Mouse (Mus musculus): Measurements from ENCODE around the gene Lrig1. TPM values are rescaled to one million over a fixed set of nuclear protein-coding genes. Genes with fewer than 3 reads are reported as not detected.

Lrig1 gene
- polyA plus RNA-seq, 1 experiment = 3.0 TPM

DNA sequence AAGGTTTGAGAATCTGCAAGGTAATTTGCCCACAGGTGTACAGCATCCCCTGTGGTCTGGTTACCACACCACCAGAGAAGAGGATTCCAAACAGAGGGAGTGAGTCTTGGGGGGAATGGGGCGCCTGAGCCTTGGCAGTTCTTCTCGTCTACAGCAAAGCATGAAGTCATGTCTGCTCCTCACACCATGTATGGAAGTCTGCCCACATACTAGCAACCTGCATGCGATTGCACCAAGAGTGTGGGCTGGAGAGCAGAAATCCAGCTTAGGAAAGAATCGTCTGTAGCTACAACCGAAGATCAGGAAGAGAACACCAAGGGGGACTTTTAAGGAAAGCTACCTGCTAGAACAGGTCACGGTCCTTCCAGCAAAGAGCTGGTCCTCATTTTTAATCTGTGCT is 3.0 kb upstream of the Lrig1 start:
- no peak for TF ChIP-seq POLR2A (IDR thresholded peaks at IDR 0.05; ENCODE audit: borderline replicate concordance, control insufficient read depth, low read depth, low read length)
- no peak for TF ChIP-seq CTCF (IDR thresholded peaks at IDR 0.05; ENCODE audit: control insufficient read depth, insufficient read depth, low read length)
- Histone ChIP-seq H3K4me1 (ENCODE audit: control insufficient read depth, insufficient read depth, low read length) (no peaks in the 10 kb centered on the region), H3K27ac (ENCODE audit: control insufficient read depth, insufficient read depth, low read depth, low read length, poor library complexity) (no peak overlapping the region), H3K4me3 (replicated peaks; ENCODE audit: control insufficient read depth, low read depth, low read length) (no peak overlapping the region)
- WGBS = 82% methylated on average over 6 of the region's 6 CpGs

DNA sequence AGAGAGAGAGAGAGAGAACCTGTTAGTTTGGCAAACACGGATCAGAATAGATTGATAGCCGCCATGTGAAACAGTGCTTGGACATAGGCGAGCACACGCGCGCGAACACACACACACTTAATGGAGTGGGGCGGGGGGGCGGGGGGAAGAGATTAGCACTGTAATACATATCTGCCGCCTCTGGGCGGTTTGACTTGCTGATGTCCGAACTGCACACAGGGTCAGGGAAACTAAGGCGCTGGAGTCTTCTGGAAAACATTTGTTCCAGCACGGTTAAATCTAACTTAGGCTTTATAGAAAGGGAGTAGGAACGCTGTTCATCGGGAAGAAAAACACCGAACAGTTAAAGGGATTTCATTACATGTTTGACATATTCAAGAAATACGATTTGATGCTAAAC is 1.1 kb upstream of the Lrig1 start:
- TF ChIP-seq CTCF (IDR thresholded peaks at IDR 0.05; ENCODE audit: control insufficient read depth, insufficient read depth, low read length) (no peak), POLR2A (IDR thresholded peaks at IDR 0.05; ENCODE audit: borderline replicate concordance, control insufficient read depth, low read depth, low read length) (no peak)
- 2% methylated on average over 18 of the region's 18 CpGs for whole genome bisulfite sequencing
- H3K27ac ChIP-seq (ENCODE audit: control insufficient read depth, insufficient read depth, low read depth, low read length, poor library complexity) = no peak overlapping the region

DNA sequence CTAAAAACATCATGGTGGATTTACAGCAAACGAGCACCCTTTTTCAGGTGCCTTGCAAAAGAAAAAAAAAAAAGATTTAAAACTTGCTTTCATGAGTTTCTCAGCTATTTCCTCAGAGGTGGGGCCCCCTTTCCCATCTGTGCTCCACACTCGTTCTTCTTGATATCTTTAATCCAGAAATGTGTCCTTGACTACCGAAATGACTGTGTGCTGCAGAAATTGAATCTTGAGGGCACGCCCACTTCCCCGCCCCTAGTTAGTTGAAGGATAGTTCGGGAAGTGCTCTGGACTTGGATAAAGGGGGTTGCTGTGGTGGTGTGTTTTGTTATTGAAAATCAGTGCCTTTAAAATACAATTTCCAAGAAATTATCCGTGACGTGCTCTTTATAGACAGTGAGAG is 654 bp upstream of the Lrig1 start:
- WGBS = under 1% methylated on average over 8 of the region's 8 CpGs
- no peaks in the 10 kb centered on the region for H3K4me1 ChIP-seq (ENCODE audit: control insufficient read depth, insufficient read depth, low read length)
- H3K27ac ChIP-seq (ENCODE audit: control insufficient read depth, insufficient read depth, low read depth, low read length, poor library complexity) = no peak overlapping the region
- H3K4me3 ChIP-seq (replicated peaks; ENCODE audit: control insufficient read depth, low read depth, low read length) = no peak overlapping the region
- no peak for TF ChIP-seq POLR2A (IDR thresholded peaks at IDR 0.05; ENCODE audit: borderline replicate concordance, control insufficient read depth, low read depth, low read length)
- TF ChIP-seq CTCF (IDR thresholded peaks at IDR 0.05; ENCODE audit: control insufficient read depth, insufficient read depth, low read length) = no peak

More for the DNA sequence above, 1.1 kb upstream of the Lrig1 start:
- Histone ChIP-seq H3K4me3 (replicated peaks; ENCODE audit: control insufficient read depth, low read depth, low read length) (no peak overlapping the region), H3K4me1 (ENCODE audit: control insufficient read depth, insufficient read depth, low read length) (no peaks in the 10 kb centered on the region)

GRCm38 (mm10) chr6:94699173-94699987 is 578 bp downstream of the Lrig1 start:
- TF ChIP-seq POLR2A (IDR thresholded peaks at IDR 0.05; ENCODE audit: borderline replicate concordance, control insufficient read depth, low read depth, low read length) (no peak), CTCF (IDR thresholded peaks at IDR 0.05; ENCODE audit: control insufficient read depth, insufficient read depth, low read length) (no peak)
- Histone ChIP-seq H3K27ac (ENCODE audit: control insufficient read depth, insufficient read depth, low read depth, low read length, poor library complexity) (peak overlapping the region; percentile 60; the same call in 1 of the 2 replicates), H3K4me3 (replicated peaks; ENCODE audit: control insufficient read depth, low read depth, low read length) (peak overlapping the region; percentile 56), H3K4me1 (ENCODE audit: control insufficient read depth, insufficient read depth, low read length) (no peaks in the 10 kb centered on the region)
- 1% methylated on average over 93 of the region's 95 CpGs for WGBS

- no peak for TF ChIP-seq CTCF (IDR thresholded peaks at IDR 0.05; ENCODE audit: control insufficient read depth, insufficient read depth, low read length)
- no peak for TF ChIP-seq POLR2A (IDR thresholded peaks at IDR 0.05; ENCODE audit: borderline replicate concordance, control insufficient read depth, low read depth, low read length)
- 39% methylated on average over 11 of the region's 11 CpGs for WGBS
- Histone ChIP-seq H3K27ac (ENCODE audit: control insufficient read depth, insufficient read depth, low read depth, low read length, poor library complexity) (no peak overlapping the region), H3K4me1 (ENCODE audit: control insufficient read depth, insufficient read depth, low read length) (no peaks in the 10 kb centered on the region), H3K4me3 (replicated peaks; ENCODE audit: control insufficient read depth, low read depth, low read length) (peak overlapping the region; percentile 56)
Measured at GRCm38 (mm10) chr6:94698509-94699172, 1.3 kb downstream of the Lrig1 start.

- no peak for TF ChIP-seq CTCF (IDR thresholded peaks at IDR 0.05; ENCODE audit: control insufficient read depth, insufficient read depth, low read length)
- TF ChIP-seq POLR2A (IDR thresholded peaks at IDR 0.05; ENCODE audit: borderline replicate concordance, control insufficient read depth, low read depth, low read length) = no peak
- no peak overlapping the region for H3K27ac ChIP-seq (ENCODE audit: control insufficient read depth, insufficient read depth, low read depth, low read length, poor library complexity)
- WGBS = 68% methylated on average over 1 of the region's 1 CpGs
- H3K4me1 ChIP-seq (ENCODE audit: control insufficient read depth, insufficient read depth, low read length) = no peaks in the 10 kb centered on the region
- H3K4me3 ChIP-seq (replicated peaks; ENCODE audit: control insufficient read depth, low read depth, low read length) = no peak overlapping the region
Measured at GRCm38 (mm10) chr6:94697423-94697822, 2.5 kb downstream of the Lrig1 start.

- Histone ChIP-seq H3K4me1 (ENCODE audit: control insufficient read depth, insufficient read depth, low read length) (no peaks in the 10 kb centered on the region), H3K4me3 (replicated peaks; ENCODE audit: control insufficient read depth, low read depth, low read length) (no peak overlapping the region), H3K27ac (ENCODE audit: control insufficient read depth, insufficient read depth, low read depth, low read length, poor library complexity) (no peak overlapping the region)
- WGBS = 74% methylated on average over 10 of the region's 10 CpGs
- no peak for TF ChIP-seq CTCF (IDR thresholded peaks at IDR 0.05; ENCODE audit: control insufficient read depth, insufficient read depth, low read length)
- no peak for TF ChIP-seq POLR2A (IDR thresholded peaks at IDR 0.05; ENCODE audit: borderline replicate concordance, control insufficient read depth, low read depth, low read length)
Measured at GRCm38 (mm10) chr6:94696182-94697080, 3.5 kb downstream of the Lrig1 start.

Data from bone marrow, adult 2 months (tissue).